ENCODE assay signal across 7 mouse cellular contexts in genomic region chr8:84823653-84824052, GRCm38 (mm10). TPM values are rescaled to one million over a fixed set of nuclear protein-coding genes. Genes with fewer than 3 reads are reported as not detected.
DNase-seq lines count a peak whose midpoint lies in the region; ATAC-seq and TF ChIP-seq lines count a peak whose summit lies in the region.

No protein-coding gene starts in this region.

- TF ChIP-seq RAD21 in MEL (IDR thresholded peaks at IDR 0.05; ENCODE audit: low read depth, low read length), result peak; percentile 62

- 1% methylated on average over 18 of the region's 18 CpGs for WGBS in heart, embryonic 12.5 days

- H3K4me2 ChIP-seq in heart, embryonic 12.5 days, result peak overlapping the region; percentile 60

- H3K79me2 ChIP-seq in MEL (ENCODE audit: control insufficient read depth, insufficient read depth, low read length, poor library complexity), result no peaks in the 10 kb centered on the region; the same call in 1 of the 2 replicates

- peaks cover 4 to 5% of the 10 kb centered on the region in 2 experiments; a peak in 3 of 4 replicates for H3K4me1 ChIP-seq in MEL (ENCODE audit: control insufficient read depth in 1 of 2, insufficient read depth in 2 of 2, low read length in 2 of 2)
- H3K4me1 ChIP-seq in heart, embryonic 12.5 days (replicated peaks), result peaks cover 25% of the 10 kb centered on the region

- H3K9ac ChIP-seq in MEL (ENCODE audit: control insufficient read depth, low read depth, low read length, poor library complexity, severe bottlenecking), result no peak overlapping the region
- H3K9ac ChIP-seq in heart, embryonic 12.5 days, result 0 out of 2 replicates have a peak overlapping the region, but pooled peaks have one; percentile 27

- TF ChIP-seq CTCF in MEL (IDR thresholded peaks at IDR 0.05 in 2 of 3, conservative IDR thresholded peaks at IDR 0.05 in 1 of 3; ENCODE audit: control insufficient read depth in 1 of 3, insufficient read depth in 1 of 3, low read depth in 2 of 3, low read length in 3 of 3, poor library complexity in 1 of 3, severe bottlenecking in 1 of 3), result peak; percentile 82 to 93 (median 89)

- H3K27ac ChIP-seq in MEL (ENCODE audit: control insufficient read depth, low read depth, low read length), result no peak overlapping the region
- H3K27ac ChIP-seq in heart, embryonic 12.5 days (ENCODE audit: poor library complexity, severe bottlenecking), result no peak overlapping the region

- peak; percentile 78 for ATAC-seq in heart, embryonic 12.5 days (ENCODE audit: insufficient number of reproducible peaks, low FRiP score)

- no peak overlapping the region for H3K4me3 ChIP-seq in MEL (ENCODE audit: control insufficient read depth in 1 of 2, insufficient read depth in 1 of 2, low read depth in 2 of 2, low read length in 2 of 2)
- H3K4me3 ChIP-seq in heart, embryonic 12.5 days, result peak overlapping the region; percentile 16; the same call in 1 of the 2 replicates

- DNase-seq in CD4-positive helper T cell, adult 2 months (ENCODE audit: low read depth, low spot score), result peak; percentile 81
- DNase-seq in MEL (ENCODE audit: low read depth, low spot score), result peak; percentile 88
- DNase-seq in cerebellum, postnatal 4 days (ENCODE audit: low spot score in 2 of 2), result peak; percentile 49 to 70
- DNase-seq in kidney, postnatal 25 days, result peak; percentile 64 to 70
- peak; percentile 70 to 73 for DNase-seq in lung, postnatal 4 days
- peak; percentile 75 for DNase-seq in right cerebral cortex, postnatal 4 days

- no peaks in the 10 kb centered on the region for H3K9me3 ChIP-seq in MEL (replicated peaks; ENCODE audit: insufficient read depth, low read length)
- H3K9me3 ChIP-seq in heart, embryonic 12.5 days (replicated peaks), result no peaks in the 10 kb centered on the region

- no peaks in the 10 kb centered on the region for H3K27me3 ChIP-seq in MEL (ENCODE audit: control insufficient read depth in 1 of 2, insufficient read depth in 2 of 2, low read length in 2 of 2)
- no peaks in the 10 kb centered on the region for H3K27me3 ChIP-seq in heart, embryonic 12.5 days (replicated peaks)

- TF ChIP-seq POLR2A in MEL (IDR thresholded peaks at IDR 0.05; ENCODE audit: control insufficient read depth in 1 of 2, insufficient read depth in 1 of 2, low read depth in 1 of 2, low read length in 2 of 2, poor library complexity in 1 of 2), result no peak

- H3K36me3 ChIP-seq in MEL (ENCODE audit: control insufficient read depth in 1 of 2, insufficient read depth in 2 of 2, low read length in 2 of 2), result peaks cover 0 to 6% of the 10 kb centered on the region in 2 experiments; a peak in 1 of 4 replicates
- H3K36me3 ChIP-seq in heart, embryonic 12.5 days, result no peaks in the 10 kb centered on the region

- no peak for TF ChIP-seq EP300 in MEL (IDR thresholded peaks at IDR 0.05; ENCODE audit: low read depth in 1 of 2, low read length in 2 of 2)

TF ChIP-seq in MEL, 35 proteins besides CTCF, POLR2A, EP300 and RAD21:
- no peak for TF ChIP-seq ZKSCAN1 (IDR thresholded peaks at IDR 0.05; ENCODE audit: low read depth, low read length)
- no peak for TF ChIP-seq ZMIZ1 (IDR thresholded peaks at IDR 0.05; ENCODE audit: low read depth, low read length)
- TF ChIP-seq MAX (IDR thresholded peaks at IDR 0.05; ENCODE audit: low read length), result no peak
- no peak for TF ChIP-seq NRF1 (IDR thresholded peaks at IDR 0.05; ENCODE audit: insufficient read depth, low read depth, low read length, poor library complexity, severe bottlenecking)
- no peak for TF ChIP-seq MAZ (IDR thresholded peaks at IDR 0.05; ENCODE audit: low read depth, low read length)
- peak; percentile 67 for TF ChIP-seq SMC3 (IDR thresholded peaks at IDR 0.05; ENCODE audit: low read depth, low read length)
- peak; percentile 22; the same call in 1 of the 2 replicates for TF ChIP-seq ZC3H11A (IDR thresholded peaks at IDR 0.05; ENCODE audit: low read depth, low read length)
- TF ChIP-seq TBP (IDR thresholded peaks at IDR 0.05; ENCODE audit: low read depth, low read length), result no peak

RNA-seq across cellular contexts. Expression of gene Dand5, which starts 1.0 kb away (rescaled TPM):
- total RNA-seq in MEL (2012; rRNA removed), result 1.4 and 1.7 TPM in 2 replicates
- 1 to 10 TPM in 1 of 2 experiments, not detected in 1; 2.2 TPM for polyA plus RNA-seq in MEL (2012; ENCODE audit: insufficient read depth in 1 of 2, insufficient read length in 2 of 2, low read depth in 1 of 2, low replicate concordance in 2 of 2, missing spikeins in 1 of 2)
- polyA plus RNA-seq in heart, embryonic 12.5 days (2016; fragmentation: Nextera tagmentation; extraction: Ambion mirVana), result 4.6 and 6.2 TPM in 2 replicates

RNA-seq across cellular contexts. Expression of gene Gadd45gip1, which starts 7.7 kb away (rescaled TPM):
- 47.5 and 51.8 TPM in 2 replicates for total RNA-seq in MEL (2012; rRNA removed)
- 10 to 100 TPM in 1 of 2 experiments, not detected in 1; 62.9 TPM for polyA plus RNA-seq in MEL (2012; ENCODE audit: insufficient read depth in 1 of 2, insufficient read length in 2 of 2, low read depth in 1 of 2, low replicate concordance in 2 of 2, missing spikeins in 1 of 2)
- polyA plus RNA-seq in heart, embryonic 12.5 days (2016; fragmentation: Nextera tagmentation; extraction: Ambion mirVana), result 50.9 and 52.1 TPM in 2 replicates

RNA-seq across cellular contexts. Expression of gene Rad23a, which starts 16.8 kb away (rescaled TPM):
- total RNA-seq in MEL (2012; rRNA removed), result 62.6 and 66.7 TPM in 2 replicates
- polyA plus RNA-seq in MEL (2012; ENCODE audit: insufficient read depth in 1 of 2, insufficient read length in 2 of 2, low read depth in 1 of 2, low replicate concordance in 2 of 2, missing spikeins in 1 of 2), result 100 to 1,000 TPM in 1 of 2 experiments, not detected in 1; 155 TPM
- 129 and 131 TPM in 2 replicates for polyA plus RNA-seq in heart, embryonic 12.5 days (2016; fragmentation: Nextera tagmentation; extraction: Ambion mirVana)

RNA-seq across cellular contexts. Expression of gene Calr, which starts 23.1 kb away (rescaled TPM):
- total RNA-seq in MEL (2012; rRNA removed), result 550 and 567 TPM in 2 replicates
- polyA plus RNA-seq in MEL (2012; ENCODE audit: insufficient read depth in 1 of 2, insufficient read length in 2 of 2, low read depth in 1 of 2, low replicate concordance in 2 of 2, missing spikeins in 1 of 2), result 1,000 to 10,000 TPM in 1 of 2 experiments, not detected in 1; 1,110 TPM
- polyA plus RNA-seq in heart, embryonic 12.5 days (2016; fragmentation: Nextera tagmentation; extraction: Ambion mirVana), result 747 and 767 TPM in 2 replicates

RNA-seq across cellular contexts. Expression of gene Nfix, which starts 23.5 kb away (rescaled TPM):
- 11.3 and 14.4 TPM in 2 replicates for total RNA-seq in MEL (2012; rRNA removed)
- polyA plus RNA-seq in MEL (2012; ENCODE audit: insufficient read depth in 1 of 2, insufficient read length in 2 of 2, low read depth in 1 of 2, low replicate concordance in 2 of 2, missing spikeins in 1 of 2), result 10 to 100 TPM in 1 of 2 experiments, not detected in 1; 29.1 TPM
- 9.2 and 10.9 TPM in 2 replicates for polyA plus RNA-seq in heart, embryonic 12.5 days (2016; fragmentation: Nextera tagmentation; extraction: Ambion mirVana)
